Mouse (Mus musculus) layer of hippocampus, postnatal 10 days (tissue): ENCODE results near the gene Otulin. TPM values are rescaled to one million over a fixed set of nuclear protein-coding genes. Genes with fewer than 3 reads are reported as not detected.

Experiments used
- DNase-seq, 2 experiments: peaks; one replicate each; pipeline ENCODE4 v3.0.0; 2021; ENCODE audit warnings: low spot score in 2 of 2
- total RNA-seq, 2 experiments: library from RNA; stranded (reverse); gene quantifications; 2 replicates each; pipeline ENCODE4 v1.2.3; 2021

Otulin gene
- total RNA-seq, 2 experiments from 2014 or later = 24.7 to 28.7 TPM

- DNase-seq = no peak
These were observed 79.1 kb downstream of the Otulin start for GRCm38 (mm10) chr15:27551117-27552114.

GRCm38 (mm10) chr15:27550358-27550992 is 80.0 kb downstream of the Otulin start:
- DNase-seq = no peak

GRCm38 (mm10) chr15:27549878-27550277 is 80.6 kb downstream of the Otulin start:
- DNase-seq = no peak

GRCm38 (mm10) chr15:27549071-27549470 is 81.4 kb downstream of the Otulin start:
- DNase-seq = no peak

GRCm38 (mm10) chr15:27548110-27548509 is 82.4 kb downstream of the Otulin start:
- no peak for DNase-seq

- DNase-seq = no peak
These were observed 85.3 kb downstream of the Otulin start for GRCm38 (mm10) chr15:27545203-27545602.

GRCm38 (mm10) chr15:27539745-27540144 is 90.7 kb downstream of the Otulin start:
- no peak for DNase-seq

- DNase-seq = no peak
These were observed 92.8 kb downstream of the Otulin start for GRCm38 (mm10) chr15:27537519-27538223.

- DNase-seq = no peak
These were observed 93.7 kb downstream of the Otulin start for GRCm38 (mm10) chr15:27536771-27537170.

- no peak for DNase-seq
These were observed 94.3 kb downstream of the Otulin start for GRCm38 (mm10) chr15:27536186-27536585.

- no peak for DNase-seq
These were observed 94.8 kb downstream of the Otulin start for GRCm38 (mm10) chr15:27535681-27536080.

- DNase-seq = no peak
These were observed 97.5 kb downstream of the Otulin start for GRCm38 (mm10) chr15:27533036-27533435.

GRCm38 (mm10) chr15:27530023-27530422 is 100.5 kb downstream of the Otulin start:
- no peak for DNase-seq

- DNase-seq = no peak
These were observed 101.6 kb downstream of the Otulin start for GRCm38 (mm10) chr15:27528896-27529295.

GRCm38 (mm10) chr15:27525233-27526005 is 105.1 kb downstream of the Otulin start:
- peak; percentile 35 to 57 for DNase-seq

- no peak for DNase-seq
These were observed 110.6 kb downstream of the Otulin start for GRCm38 (mm10) chr15:27519857-27520256.

GRCm38 (mm10) chr15:27518026-27518425 is 112.5 kb downstream of the Otulin start:
- no peak for DNase-seq

GRCm38 (mm10) chr15:27516927-27517326 is 113.6 kb downstream of the Otulin start:
- no peak for DNase-seq

GRCm38 (mm10) chr15:27508982-27509381 is 121.5 kb downstream of the Otulin start:
- no peak for DNase-seq

- DNase-seq = no peak
These were observed 122.3 kb downstream of the Otulin start for GRCm38 (mm10) chr15:27508169-27508568.
